Mouse (Mus musculus) heart, adult 2 months (tissue): ENCODE results near the gene Tyro3.

Source experiments
- CTCF ChIP-seq: fragments of 200-600 bp; IDR thresholded peaks from 2 replicates; pipeline ENCODE4 v1.8.1; 2022; ENCODE audit warnings: antibody characterized with exemption, mild to moderate bottlenecking, moderate library complexity
- EP300 ChIP-seq: fragments of 200-500 bp; IDR thresholded peaks from 2 replicates; pipeline ENCODE4 v1.6.1; 2011; ENCODE audit warnings: low read depth, low read length, control low read depth; ENCODE audit not compliant: insufficient read depth
- POLR2A ChIP-seq: fragments of 200-500 bp; IDR thresholded peaks from 2 replicates; pipeline ENCODE4 v1.6.1; 2011; ENCODE audit warnings: mild to moderate bottlenecking, low read depth, low read length, control low read depth; ENCODE audit not compliant: insufficient read depth

- no peak for TF ChIP-seq CTCF
- no peak for TF ChIP-seq EP300
- no peak for TF ChIP-seq POLR2A
Measured at GRCm38 (mm10) chr2:119758844-119759835, 38.4 kb upstream of the Tyro3 start.
